Mouse (Mus musculus): ENCODE data around the gene Tmem18. TPM values are rescaled to one million over a fixed set of nuclear protein-coding genes. Genes with fewer than 3 reads are reported as not detected.

The Tmem18 gene
- polyA plus RNA-seq, 1 experiment, result 1.6 TPM

- H3K4me3 ChIP-seq (replicated peaks), result no peak overlapping the region
- no peaks in the 10 kb centered on the region for H3K9me3 ChIP-seq
- H3K36me3 ChIP-seq (replicated peaks; ENCODE audit: low read length), result peaks cover 4% of the 10 kb centered on the region
- peaks cover 9% of the 10 kb centered on the region for H3K27me3 ChIP-seq (replicated peaks)
- no peaks in the 10 kb centered on the region; the same call in 1 of the 2 replicates for H3K4me1 ChIP-seq
- TF ChIP-seq FLI1 (IDR thresholded peaks at IDR 0.05; ENCODE audit: low read length) (no peak), GATA1 (IDR thresholded peaks at IDR 0.05; ENCODE audit: borderline replicate concordance, low read length) (no peak)
These were observed 12.7 kb downstream of the Tmem18 start for GRCm38 (mm10) chr12:30596818-30597407.

DNA sequence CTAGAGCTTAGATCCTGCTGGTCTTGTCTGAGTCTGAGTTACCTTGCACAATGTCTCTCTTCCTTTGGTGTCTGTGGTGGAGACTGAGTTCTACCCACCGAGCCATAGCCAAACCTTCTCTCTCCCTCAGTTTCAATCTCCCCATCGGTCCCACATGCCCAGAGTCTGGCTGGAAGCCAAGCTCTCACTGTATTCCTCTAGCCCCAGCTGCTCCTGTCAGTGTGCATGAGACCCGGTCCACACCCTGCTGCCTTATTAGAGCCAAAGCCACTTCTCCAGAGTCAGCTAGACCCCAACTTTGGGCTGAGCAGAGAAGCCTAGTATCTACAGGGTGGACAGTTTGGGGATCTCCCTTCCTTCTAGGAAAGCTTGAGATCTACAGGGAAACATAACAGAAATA is 14.7 kb downstream of the Tmem18 start:
- no peaks in the 10 kb centered on the region for H3K9me3 ChIP-seq
- TF ChIP-seq GATA1 (IDR thresholded peaks at IDR 0.05; ENCODE audit: borderline replicate concordance, low read length) (no peak), FLI1 (IDR thresholded peaks at IDR 0.05; ENCODE audit: low read length) (no peak)
- no peaks in the 10 kb centered on the region; the same call in 1 of the 2 replicates for H3K4me1 ChIP-seq
- H3K36me3 ChIP-seq (replicated peaks; ENCODE audit: low read length), result no peaks in the 10 kb centered on the region
- no peak overlapping the region for H3K4me3 ChIP-seq (replicated peaks)
- peaks cover 11% of the 10 kb centered on the region for H3K27me3 ChIP-seq (replicated peaks)

- H3K36me3 ChIP-seq (replicated peaks; ENCODE audit: low read length), result no peaks in the 10 kb centered on the region
- no peak for TF ChIP-seq FLI1 (IDR thresholded peaks at IDR 0.05; ENCODE audit: low read length)
- no peak for TF ChIP-seq GATA1 (IDR thresholded peaks at IDR 0.05; ENCODE audit: borderline replicate concordance, low read length)
- H3K27me3 ChIP-seq (replicated peaks), result peaks cover 11% of the 10 kb centered on the region
- H3K4me3 ChIP-seq (replicated peaks), result no peak overlapping the region
- no peaks in the 10 kb centered on the region for H3K9me3 ChIP-seq
- no peaks in the 10 kb centered on the region; the same call in 1 of the 2 replicates for H3K4me1 ChIP-seq
These were observed 15.2 kb downstream of the Tmem18 start for GRCm38 (mm10) chr12:30599474-30599873.

GRCm38 (mm10) chr12:30599997-30600396 is 15.8 kb downstream of the Tmem18 start:
- no peaks in the 10 kb centered on the region for H3K9me3 ChIP-seq
- peaks cover 11% of the 10 kb centered on the region for H3K27me3 ChIP-seq (replicated peaks)
- H3K4me1 ChIP-seq, result no peaks in the 10 kb centered on the region; the same call in 1 of the 2 replicates
- no peak for TF ChIP-seq GATA1 (IDR thresholded peaks at IDR 0.05; ENCODE audit: borderline replicate concordance, low read length)
- no peak for TF ChIP-seq FLI1 (IDR thresholded peaks at IDR 0.05; ENCODE audit: low read length)
- H3K36me3 ChIP-seq (replicated peaks; ENCODE audit: low read length), result no peaks in the 10 kb centered on the region
- H3K4me3 ChIP-seq (replicated peaks), result no peak overlapping the region

GRCm38 (mm10) chr12:30604012-30604411 is 19.8 kb downstream of the Tmem18 start:
- Histone ChIP-seq H3K27me3 (replicated peaks) (peaks cover 4% of the 10 kb centered on the region), H3K9me3 (no peaks in the 10 kb centered on the region), H3K4me1 (no peaks in the 10 kb centered on the region), H3K4me3 (replicated peaks) (no peak overlapping the region), H3K36me3 (replicated peaks; ENCODE audit: low read length) (no peaks in the 10 kb centered on the region)
- TF ChIP-seq FLI1 (IDR thresholded peaks at IDR 0.05; ENCODE audit: low read length) (no peak), GATA1 (IDR thresholded peaks at IDR 0.05; ENCODE audit: borderline replicate concordance, low read length) (no peak)

DNA sequence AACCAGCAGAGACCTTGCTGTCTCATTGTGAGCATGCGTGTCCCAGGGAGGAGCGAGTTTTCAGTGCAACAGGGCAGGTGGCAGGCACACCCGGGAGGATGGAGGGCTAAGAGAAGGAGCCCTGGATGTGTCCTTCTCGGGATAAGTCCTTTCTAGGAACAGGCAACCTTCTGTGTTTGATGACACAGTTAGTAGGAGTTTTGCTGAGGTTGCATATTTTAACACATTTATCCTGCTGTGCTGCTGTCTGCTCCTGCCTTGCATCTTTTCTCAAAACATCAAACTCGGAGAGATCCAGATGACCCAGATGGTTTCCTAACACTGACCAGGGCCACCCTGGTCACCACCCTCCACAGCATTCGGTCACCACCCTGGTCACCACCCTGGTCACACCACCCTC is 20.6 kb downstream of the Tmem18 start:
- H3K4me3 ChIP-seq (replicated peaks), result no peak overlapping the region
- no peaks in the 10 kb centered on the region for H3K4me1 ChIP-seq
- peaks cover 3% of the 10 kb centered on the region for H3K27me3 ChIP-seq (replicated peaks)
- H3K9me3 ChIP-seq, result no peaks in the 10 kb centered on the region
- no peaks in the 10 kb centered on the region for H3K36me3 ChIP-seq (replicated peaks; ENCODE audit: low read length)
- no peak for TF ChIP-seq FLI1 (IDR thresholded peaks at IDR 0.05; ENCODE audit: low read length)
- TF ChIP-seq GATA1 (IDR thresholded peaks at IDR 0.05; ENCODE audit: borderline replicate concordance, low read length), result no peak

DNA sequence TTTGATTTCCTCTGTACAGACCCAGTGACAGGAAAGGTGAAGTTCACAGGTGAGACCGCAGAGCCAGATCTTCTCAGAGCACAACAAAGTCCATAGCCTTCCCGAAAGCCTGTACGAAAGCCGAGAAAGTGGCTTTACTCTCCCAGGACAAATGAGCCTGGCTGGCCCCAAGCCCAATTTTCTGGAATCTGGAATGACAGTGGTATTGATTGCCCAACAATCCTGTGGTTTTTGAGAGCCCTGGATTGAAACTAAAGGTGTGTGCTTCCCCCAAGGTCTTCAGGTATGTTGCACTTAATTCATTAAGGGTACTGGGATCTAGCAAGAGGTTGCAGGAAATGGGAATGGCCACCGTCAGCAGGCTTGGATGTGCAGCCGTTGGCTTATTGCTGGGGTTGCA is 21.7 kb downstream of the Tmem18 start:
- Histone ChIP-seq H3K27me3 (replicated peaks) (peaks cover 2% of the 10 kb centered on the region), H3K9me3 (no peaks in the 10 kb centered on the region), H3K4me3 (replicated peaks) (no peak overlapping the region), H3K36me3 (replicated peaks; ENCODE audit: low read length) (no peaks in the 10 kb centered on the region), H3K4me1 (no peaks in the 10 kb centered on the region)
- no peak for TF ChIP-seq FLI1 (IDR thresholded peaks at IDR 0.05; ENCODE audit: low read length)
- no peak for TF ChIP-seq GATA1 (IDR thresholded peaks at IDR 0.05; ENCODE audit: borderline replicate concordance, low read length)

DNA sequence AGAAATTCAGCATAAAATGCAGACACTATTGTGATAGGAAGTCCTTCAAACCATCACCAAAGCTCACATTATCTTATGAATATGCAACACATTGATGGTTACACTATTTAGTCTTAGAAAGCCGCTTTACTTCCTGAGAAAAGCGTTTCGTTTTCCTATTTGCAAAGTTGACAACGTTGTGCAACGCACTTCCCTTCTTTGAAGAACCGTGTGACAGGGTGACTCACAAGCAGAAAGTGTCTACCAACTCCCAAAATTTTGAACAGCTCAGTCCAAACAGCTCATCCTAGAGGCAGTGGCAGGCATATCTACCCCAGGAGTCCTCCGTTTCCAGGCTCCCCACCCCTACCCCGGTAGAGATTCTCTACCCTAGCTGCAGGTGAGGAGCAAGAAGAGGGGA is 22.5 kb downstream of the Tmem18 start:
- Histone ChIP-seq H3K4me3 (replicated peaks) (no peak overlapping the region), H3K4me1 (no peaks in the 10 kb centered on the region), H3K27me3 (replicated peaks) (peaks cover 2% of the 10 kb centered on the region), H3K36me3 (replicated peaks; ENCODE audit: low read length) (no peaks in the 10 kb centered on the region), H3K9me3 (no peaks in the 10 kb centered on the region)
- no peak for TF ChIP-seq GATA1 (IDR thresholded peaks at IDR 0.05; ENCODE audit: borderline replicate concordance, low read length)
- no peak for TF ChIP-seq FLI1 (IDR thresholded peaks at IDR 0.05; ENCODE audit: low read length)

- TF ChIP-seq FLI1 (IDR thresholded peaks at IDR 0.05; ENCODE audit: low read length), result no peak
- TF ChIP-seq GATA1 (IDR thresholded peaks at IDR 0.05; ENCODE audit: borderline replicate concordance, low read length), result no peak
- Histone ChIP-seq H3K4me1 (no peaks in the 10 kb centered on the region), H3K9me3 (no peaks in the 10 kb centered on the region; the same call in 1 of the 2 replicates), H3K4me3 (replicated peaks) (no peak overlapping the region), H3K27me3 (replicated peaks) (no peaks in the 10 kb centered on the region), H3K36me3 (replicated peaks; ENCODE audit: low read length) (no peaks in the 10 kb centered on the region)
These were observed 34.2 kb downstream of the Tmem18 start for GRCm38 (mm10) chr12:30618425-30618824.

DNA sequence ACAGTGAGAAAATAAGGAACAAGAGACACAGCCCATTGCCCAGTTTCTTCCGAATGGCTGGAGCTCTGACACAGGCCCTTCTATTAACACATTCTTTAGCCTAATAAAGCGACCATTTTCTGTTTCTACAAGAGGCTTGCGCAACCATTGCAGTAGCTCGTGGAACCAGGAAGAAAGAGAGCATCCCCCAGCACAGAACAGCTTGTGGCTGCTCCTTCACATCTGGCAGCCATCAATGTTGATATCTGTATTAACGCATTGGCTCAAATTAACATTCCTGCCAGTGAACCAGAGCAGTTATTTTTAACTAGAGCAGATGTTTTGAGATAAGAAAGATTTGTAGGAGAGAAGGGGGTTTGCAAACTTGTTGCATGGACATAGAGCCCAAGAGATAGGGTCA is 44.2 kb downstream of the Tmem18 start:
- Histone ChIP-seq H3K9me3 (peaks cover 5% of the 10 kb centered on the region), H3K4me1 (no peaks in the 10 kb centered on the region), H3K27me3 (replicated peaks) (no peaks in the 10 kb centered on the region), H3K4me3 (replicated peaks) (no peak overlapping the region), H3K36me3 (replicated peaks; ENCODE audit: low read length) (no peaks in the 10 kb centered on the region)
- no peak for TF ChIP-seq GATA1 (IDR thresholded peaks at IDR 0.05; ENCODE audit: borderline replicate concordance, low read length)
- no peak for TF ChIP-seq FLI1 (IDR thresholded peaks at IDR 0.05; ENCODE audit: low read length)
